Mouse (Mus musculus) thymus, adult 2 months (tissue): ENCODE measurements around the gene Atp6v1e1. TPM values are rescaled to one million over a fixed set of nuclear protein-coding genes. Genes with fewer than 3 reads are reported as not detected.
A peak's percentile ranks its signal among the peaks of the same experiment; 100 is the strongest.

Source experiments
- DNase-seq: peaks from one replicate; pipeline ENCODE4 v3.0.0; 2021
- H3K27ac ChIP-seq: fragments of 200-500 bp; 2 replicates; pipeline ENCODE4 v1.5.1; 2012; ENCODE audit warnings: low read length, control low read depth; ENCODE audit not compliant: control insufficient read depth, insufficient read depth
- H3K27me3 ChIP-seq: fragments of 200-500 bp; 2 replicates; pipeline ENCODE4 v1.6.1; 2012; ENCODE audit warnings: mild to moderate bottlenecking, low read length, moderate library complexity, mixed read lengths; ENCODE audit not compliant: control insufficient read depth, insufficient read depth
- H3K36me3 ChIP-seq: fragments of 200-500 bp; 2 replicates; pipeline ENCODE4 v1.6.1; 2012; ENCODE audit warnings: mild to moderate bottlenecking, low read length, moderate library complexity; ENCODE audit not compliant: control insufficient read depth, insufficient read depth
- H3K4me1 ChIP-seq: fragments of 200-500 bp; replicated peaks from 2 replicates; pipeline ENCODE4 v1.6.1; 2012; ENCODE audit warnings: low read length; ENCODE audit not compliant: control insufficient read depth, insufficient read depth
- H3K4me3 ChIP-seq: fragments of 200-500 bp; 2 replicates; pipeline ENCODE4 v1.5.1; 2012; ENCODE audit warnings: mild to moderate bottlenecking, low read length, control low read depth, moderate library complexity; ENCODE audit not compliant: control insufficient read depth, insufficient read depth
- CTCF ChIP-seq: fragments of 200-500 bp; IDR thresholded peaks from 2 replicates; pipeline ENCODE4 v1.5.1; 2012; ENCODE audit warnings: mild to moderate bottlenecking, control low read depth, low read length, moderate library complexity, borderline replicate concordance; ENCODE audit not compliant: control insufficient read depth, poor library complexity, insufficient read depth; ENCODE audit errors: extremely low read depth
- POLR2A ChIP-seq: fragments of 200-500 bp; IDR thresholded peaks from 2 replicates; pipeline ENCODE4 v1.6.1; 2012; ENCODE audit warnings: mild to moderate bottlenecking, low read length, control low read depth, moderate library complexity; ENCODE audit not compliant: control insufficient read depth, poor library complexity, insufficient read depth; ENCODE audit errors: extremely low read depth
- WGBS: fragments of 180-500 bp; shearing (Covaris S2); methylation state at CpG from one replicate; pipeline ENCODE4 v1.1.7; 2018; 5-methylcytosine and 5-hydroxymethylcytosine counted together
- polyA plus RNA-seq: library from polyadenylated mRNA; depleted of rRNA; stranded (reverse); fragments of >200 nt; gene quantifications from 2 replicates; pipeline ENCODE4 v1.2.3, GENCODE M21; 2012; rRNA removed

Atp6v1e1 gene
- polyA plus RNA-seq, 1 experiment = 136 TPM

- no peak for DNase-seq
- 94% methylated on average over 6 of the region's 6 CpGs for WGBS
- H3K27ac ChIP-seq = no peak overlapping the region
- no peaks in the 10 kb centered on the region for H3K36me3 ChIP-seq
- no peaks in the 10 kb centered on the region for H3K4me1 ChIP-seq
- H3K27me3 ChIP-seq = no peaks in the 10 kb centered on the region
- TF ChIP-seq CTCF (no peak), POLR2A (no peak)
- no peak overlapping the region for H3K4me3 ChIP-seq
These were observed 48.8 kb downstream of the Atp6v1e1 start for GRCm38 (mm10) chr6:120773763-120774162.

- TF ChIP-seq CTCF = no peak
- no peak for TF ChIP-seq POLR2A
- no peak for DNase-seq
- no peaks in the 10 kb centered on the region for H3K36me3 ChIP-seq
- 63% methylated on average over 5 of the region's 5 CpGs for WGBS
- H3K27ac ChIP-seq = no peak within 1 kb of the TSS
- H3K4me1 ChIP-seq = no peaks in the 10 kb centered on the region
- no peak within 1 kb of the TSS for H3K4me3 ChIP-seq
- H3K27me3 ChIP-seq = no peaks in the 10 kb centered on the region
These were observed 49.4 kb downstream of the Atp6v1e1 start, which contains the start of gene Slc25a18 for GRCm38 (mm10) chr6:120773149-120773628. Gene Slc25a18 (plus strand): TSS chr6:120773578.

GRCm38 (mm10) chr6:120772025-120772424, 50.6 kb downstream of the Atp6v1e1 start:
- Histone ChIP-seq H3K4me3 (no peak overlapping the region), H3K36me3 (no peaks in the 10 kb centered on the region), H3K27ac (no peak overlapping the region), H3K27me3 (no peaks in the 10 kb centered on the region), H3K4me1 (no peaks in the 10 kb centered on the region)
- no peak for DNase-seq
- TF ChIP-seq CTCF (no peak), POLR2A (no peak)

- DNase-seq = no peak
- 63% methylated on average over 1 of the region's 1 CpGs for WGBS
- no peak overlapping the region for H3K27ac ChIP-seq
- no peak overlapping the region for H3K4me3 ChIP-seq
- H3K4me1 ChIP-seq = no peaks in the 10 kb centered on the region
- TF ChIP-seq POLR2A = no peak
- no peaks in the 10 kb centered on the region for H3K27me3 ChIP-seq
- H3K36me3 ChIP-seq = no peaks in the 10 kb centered on the region
These were observed 51.2 kb downstream of the Atp6v1e1 start for GRCm38 (mm10) chr6:120771366-120771765.

- Histone ChIP-seq H3K27ac (no peak overlapping the region), H3K36me3 (no peaks in the 10 kb centered on the region), H3K4me3 (no peak overlapping the region), H3K4me1 (0 out of 2 replicates have a peak, but pooled peaks cover 2% of the 10 kb centered on the region), H3K27me3 (no peaks in the 10 kb centered on the region)
- no peak for DNase-seq
- TF ChIP-seq POLR2A (no peak), CTCF (no peak)
- 95% methylated on average over 1 of the region's 1 CpGs for WGBS
These were observed 52.6 kb downstream of the Atp6v1e1 start for GRCm38 (mm10) chr6:120769972-120770371.

GRCm38 (mm10) chr6:120761151-120761550, 61.4 kb downstream of the Atp6v1e1 start:
- H3K27me3 ChIP-seq = no peaks in the 10 kb centered on the region
- peaks cover 32% of the 10 kb centered on the region for H3K4me1 ChIP-seq
- WGBS = 7% methylated on average over 2 of the region's 2 CpGs
- peak; percentile 67 for DNase-seq
- TF ChIP-seq CTCF (no peak), POLR2A (no peak)
- H3K36me3 ChIP-seq = no peaks in the 10 kb centered on the region
- H3K27ac ChIP-seq = peak overlapping the region; percentile 59
- H3K4me3 ChIP-seq = no peak overlapping the region

- Histone ChIP-seq H3K4me3 (no peak overlapping the region), H3K27ac (no peak overlapping the region), H3K36me3 (no peaks in the 10 kb centered on the region), H3K27me3 (no peaks in the 10 kb centered on the region), H3K4me1 (no peaks in the 10 kb centered on the region)
- 90% methylated on average over 2 of the region's 2 CpGs for WGBS
- no peak for DNase-seq
- TF ChIP-seq POLR2A = no peak
- TF ChIP-seq CTCF = no peak
These were observed 76.2 kb downstream of the Atp6v1e1 start for GRCm38 (mm10) chr6:120746416-120746815.

Other genes with a start within 250 kb of the Atp6v1e1 start
- gene Cecr2, start 156.4 kb downstream of the Atp6v1e1 start, polyA plus RNA-seq = 1.6 and 2.1 TPM in 2 replicates
- gene Slc25a18, start 49.2 kb downstream of the Atp6v1e1 start, polyA plus RNA-seq = 0.12 and 0.14 TPM in 2 replicates
- 43.5 and 48.0 TPM in 2 replicates for gene Bcl2l13, start 13.4 kb upstream of the Atp6v1e1 start, polyA plus RNA-seq
- gene Bid, start 94.1 kb upstream of the Atp6v1e1 start, polyA plus RNA-seq = 36.5 and 43.1 TPM in 2 replicates